Mouse (Mus musculus) retina, embryonic 14.5 days (tissue): Measurements from ENCODE around the gene Sptbn4.

ENCODE experiments used
- DNase-seq: peaks from one replicate; pipeline ENCODE4 v3.0.0-alpha.2; 2015; ENCODE audit warnings: low spot score

Gene Sptbn4

GRCm38 (mm10) chr7:27383233-27383632 lies 64.3 kb downstream of the Sptbn4 start:
- no peak for DNase-seq

GRCm38 (mm10) chr7:27381560-27381959 lies 65.9 kb downstream of the Sptbn4 start:
- DNase-seq: no peak

GRCm38 (mm10) chr7:27381009-27381408 lies 66.5 kb downstream of the Sptbn4 start:
- no peak for DNase-seq

- DNase-seq: no peak
Measured at GRCm38 (mm10) chr7:27379836-27380235, 67.7 kb downstream of the Sptbn4 start.

- DNase-seq: peak; percentile 60
Measured at GRCm38 (mm10) chr7:27378431-27378830, 69.1 kb downstream of the Sptbn4 start.

- DNase-seq: no peak
Measured at GRCm38 (mm10) chr7:27375274-27375673, 72.2 kb downstream of the Sptbn4 start.

GRCm38 (mm10) chr7:27371715-27372462 lies 75.6 kb downstream of the Sptbn4 start:
- DNase-seq: peak; percentile 35

- no peak for DNase-seq
Measured at GRCm38 (mm10) chr7:27369111-27369510, 78.4 kb downstream of the Sptbn4 start.

- DNase-seq: no peak
Measured at GRCm38 (mm10) chr7:27367976-27368375, 79.5 kb downstream of the Sptbn4 start.

GRCm38 (mm10) chr7:27366082-27366844 lies 81.2 kb downstream of the Sptbn4 start:
- no peak for DNase-seq

GRCm38 (mm10) chr7:27364379-27364778 lies 83.1 kb downstream of the Sptbn4 start:
- DNase-seq: no peak

GRCm38 (mm10) chr7:27361283-27361946 lies 86.1 kb downstream of the Sptbn4 start:
- DNase-seq: peak; percentile 100

- DNase-seq: no peak
Measured at GRCm38 (mm10) chr7:27360749-27361148, 86.7 kb downstream of the Sptbn4 start.

GRCm38 (mm10) chr7:27359706-27360358 lies 87.7 kb downstream of the Sptbn4 start:
- DNase-seq: no peak

- no peak for DNase-seq
Measured at GRCm38 (mm10) chr7:27359162-27359561, 88.3 kb downstream of the Sptbn4 start.

- DNase-seq: no peak
Measured at GRCm38 (mm10) chr7:27357595-27357978, 89.9 kb downstream of the Sptbn4 start.

GRCm38 (mm10) chr7:27356861-27357594 lies 90.5 kb downstream of the Sptbn4 start, which contains the start of gene Gm20479:
Gene Gm20479, minus strand, starts transcription at chr7:27357419.
- no peak for DNase-seq

- DNase-seq: no peak
Measured at GRCm38 (mm10) chr7:27356248-27356647, 91.2 kb downstream of the Sptbn4 start.

- peak; percentile 91 for DNase-seq
Measured at GRCm38 (mm10) chr7:27355745-27356240, 91.7 kb downstream of the Sptbn4 start, which contains the start of gene Shkbp1. Gene Shkbp1, minus strand, starts transcription at chr7:27356019.

- DNase-seq: no peak
Measured at GRCm38 (mm10) chr7:27355261-27355660, 92.2 kb downstream of the Sptbn4 start.

- DNase-seq: no peak
Measured at GRCm38 (mm10) chr7:27354783-27355182, 92.7 kb downstream of the Sptbn4 start.
